Mouse (Mus musculus) E14TG2a.4 (cell line): ENCODE results near the gene Nfxl1.

Experiments used
- H3K27me3 ChIP-seq: 2 replicates; pipeline ENCODE4 v1.6.1; 2014; ENCODE audit warnings: low read length, control low read depth; ENCODE audit not compliant: insufficient read depth
- H3K36me3 ChIP-seq: 2 replicates; pipeline ENCODE4 v1.6.1; 2014; ENCODE audit warnings: low read length, control low read depth; ENCODE audit not compliant: insufficient read depth
- H3K4me1 ChIP-seq: replicated peaks from 2 replicates; pipeline ENCODE4 v1.6.1; 2014; ENCODE audit warnings: low read depth, low read length, control low read depth
- H3K4me3 ChIP-seq: replicated peaks from 2 replicates; pipeline ENCODE4 v1.5.1; 2014; ENCODE audit warnings: mild to moderate bottlenecking, low read length
- H3K9me3 ChIP-seq: 2 replicates; pipeline ENCODE4 v1.6.1; 2014; ENCODE audit warnings: low read length, control low read depth
- CTCF ChIP-seq: conservative IDR thresholded peaks from 2 replicates; pipeline ENCODE4 v1.5.1; 2014; ENCODE audit warnings: low read length
- NANOG ChIP-seq: IDR thresholded peaks from 2 replicates; pipeline ENCODE4 v1.6.1; 2014; ENCODE audit warnings: borderline replicate concordance, low read length, mixed read lengths
- POU5F1 ChIP-seq: IDR thresholded peaks from 2 replicates; pipeline ENCODE4 v1.6.1; 2014; ENCODE audit warnings: low read length, borderline replicate concordance

The Nfxl1 gene

GRCm38 (mm10) chr5:72472317-72473009, 87.0 kb downstream of the Nfxl1 start:
- no peak for TF ChIP-seq POU5F1
- H3K4me1 ChIP-seq = no peaks in the 10 kb centered on the region
- no peak overlapping the region for H3K4me3 ChIP-seq
- no peaks in the 10 kb centered on the region for H3K36me3 ChIP-seq
- H3K27me3 ChIP-seq = 0 out of 2 replicates have a peak, but pooled peaks cover 2% of the 10 kb centered on the region
- H3K9me3 ChIP-seq = no peaks in the 10 kb centered on the region

- 0 out of 2 replicates have a peak, but pooled peaks cover 2% of the 10 kb centered on the region for H3K27me3 ChIP-seq
- H3K4me1 ChIP-seq = no peaks in the 10 kb centered on the region
- no peaks in the 10 kb centered on the region for H3K36me3 ChIP-seq
- TF ChIP-seq NANOG (no peak), POU5F1 (no peak), CTCF (no peak)
- H3K4me3 ChIP-seq = no peak overlapping the region
- no peaks in the 10 kb centered on the region for H3K9me3 ChIP-seq
Observed at GRCm38 (mm10) chr5:72471746-72472145, 87.7 kb downstream of the Nfxl1 start.

- Histone ChIP-seq H3K4me3 (no peak overlapping the region), H3K9me3 (no peaks in the 10 kb centered on the region), H3K4me1 (peaks cover 15% of the 10 kb centered on the region), H3K27me3 (0 out of 2 replicates have a peak, but pooled peaks cover 2% of the 10 kb centered on the region), H3K36me3 (no peaks in the 10 kb centered on the region)
- TF ChIP-seq POU5F1 = peak; percentile 64; the same call in 1 of the 2 replicates
- peak; percentile 95 for TF ChIP-seq NANOG
- no peak for TF ChIP-seq CTCF
Observed at GRCm38 (mm10) chr5:72464932-72465331, 94.6 kb downstream of the Nfxl1 start.
